Mouse (Mus musculus): ENCODE results near the gene Dnm2. TPM values are rescaled to one million over a fixed set of nuclear protein-coding genes. Genes with fewer than 3 reads are reported as not detected.
"Not testable (repeated sequence)": the region's sequence is repeated elsewhere in the genome, so short reads cannot be mapped to it uniquely, and the experiment has no call there.

Dnm2 gene
- polyA plus RNA-seq, 1 experiment from 2014 or later: 72.7 TPM

DNA sequence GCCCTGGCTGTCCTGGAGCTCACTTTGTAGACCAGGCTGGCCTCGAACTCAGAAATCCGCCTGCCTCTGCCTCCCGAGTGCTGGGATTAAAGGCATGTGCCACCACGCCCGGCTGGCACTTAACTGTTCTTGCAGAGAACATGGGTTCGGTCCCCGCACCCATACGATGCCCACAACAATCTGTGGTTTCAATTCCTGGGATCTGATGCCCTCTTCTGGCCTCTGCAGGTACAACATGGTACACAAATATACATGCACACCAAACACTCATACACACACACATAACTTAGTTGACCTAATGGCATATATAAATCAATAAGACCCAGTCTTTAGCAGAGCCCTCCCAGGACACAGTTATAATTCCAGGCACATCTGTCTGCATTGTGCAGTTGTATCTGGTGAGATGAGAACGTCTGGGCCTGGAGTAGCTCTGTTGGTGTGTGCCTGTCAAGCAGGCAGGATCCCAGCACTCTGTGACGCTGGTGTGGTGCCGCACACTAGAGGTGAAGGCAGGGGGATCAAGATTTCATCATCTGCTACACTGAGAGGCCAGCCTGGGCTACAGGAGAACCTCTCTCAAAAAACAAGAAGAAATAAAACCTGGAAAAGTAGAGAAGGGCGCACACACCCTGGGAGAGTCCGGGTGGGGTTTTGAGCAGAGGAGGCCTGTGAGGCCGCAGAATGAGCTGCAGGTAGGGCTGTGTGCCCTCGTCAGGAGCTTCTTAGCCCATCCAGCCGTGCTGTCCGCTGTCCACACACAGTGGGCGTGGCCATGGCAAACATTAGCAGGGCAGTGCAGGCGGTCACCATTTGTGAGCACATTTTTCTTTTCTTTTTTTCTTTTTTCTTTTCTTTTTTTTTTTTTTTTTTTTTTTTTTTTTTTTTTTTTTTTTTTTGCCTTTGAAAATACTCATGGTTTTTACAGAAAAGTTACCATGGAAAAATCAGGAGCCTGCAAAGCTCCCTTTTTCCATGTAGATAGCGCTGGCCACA, 44.6 kb downstream of the Dnm2 start:
- Histone ChIP-seq H3K27ac (ENCODE audit: low read depth, low read length) (no peak overlapping the region), H3K9me3 (ENCODE audit: control insufficient read depth, low read length) (no peaks in the 10 kb centered on the region), H3K4me3 (ENCODE audit: low read depth, low read length) (no peak overlapping the region), H3K36me3 (ENCODE audit: control insufficient read depth, insufficient read depth, low read length) (peaks cover 39% of the 10 kb centered on the region), H3K4me1 (replicated peaks; ENCODE audit: control insufficient read depth, insufficient read depth, low read length) (no peaks in the 10 kb centered on the region), H3K4me2 (no peak overlapping the region), H3K27me3 (replicated peaks; ENCODE audit: control insufficient read depth, insufficient read depth, low read length) (no peaks in the 10 kb centered on the region), H3K9ac (ENCODE audit: low read depth, low read length) (no peak overlapping the region)
- ATAC-seq (replicated peaks; ENCODE audit: low FRiP score): 0 out of 2 replicates have a peak, but pooled peaks have one; percentile 31
- no peak for DNase-seq (ENCODE audit: low spot score)
- 80% methylated on average over 20 of the region's 20 CpGs for WGBS

DNA sequence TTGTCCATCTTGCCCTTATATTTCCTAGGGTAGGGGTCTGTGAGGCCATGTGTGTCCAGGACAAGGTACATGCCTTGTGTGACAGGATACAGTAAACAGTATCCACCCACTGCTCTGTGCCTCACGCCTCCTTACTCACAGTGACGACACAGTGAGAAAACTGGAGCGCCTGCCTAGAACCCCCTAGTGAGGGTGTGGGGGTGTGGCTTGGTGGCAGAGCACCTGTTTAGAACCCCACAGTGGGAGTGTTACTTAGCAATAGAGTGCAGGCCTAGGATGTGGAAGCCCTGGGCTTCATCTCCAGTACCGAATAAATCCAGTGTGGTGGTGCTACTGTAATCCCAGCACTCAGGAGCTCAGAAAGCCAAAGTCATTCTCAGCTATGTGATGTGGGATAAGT, 48.2 kb downstream of the Dnm2 start:
- Histone ChIP-seq H3K9ac (ENCODE audit: low read depth, low read length) (no peak overlapping the region), H3K4me1 (replicated peaks; ENCODE audit: control insufficient read depth, insufficient read depth, low read length) (no peaks in the 10 kb centered on the region), H3K4me2 (no peak overlapping the region), H3K36me3 (ENCODE audit: control insufficient read depth, insufficient read depth, low read length) (peaks cover 55% of the 10 kb centered on the region), H3K4me3 (ENCODE audit: low read depth, low read length) (no peak overlapping the region), H3K27me3 (replicated peaks; ENCODE audit: control insufficient read depth, insufficient read depth, low read length) (no peaks in the 10 kb centered on the region), H3K9me3 (ENCODE audit: control insufficient read depth, low read length) (peaks cover 2% of the 10 kb centered on the region; the same call in 1 of the 2 replicates), H3K27ac (ENCODE audit: low read depth, low read length) (no peak overlapping the region)
- 88% methylated on average over 4 of the region's 4 CpGs for WGBS
- ATAC-seq (replicated peaks; ENCODE audit: low FRiP score) (no peak), DNase-seq (ENCODE audit: low spot score) (no peak)

DNA sequence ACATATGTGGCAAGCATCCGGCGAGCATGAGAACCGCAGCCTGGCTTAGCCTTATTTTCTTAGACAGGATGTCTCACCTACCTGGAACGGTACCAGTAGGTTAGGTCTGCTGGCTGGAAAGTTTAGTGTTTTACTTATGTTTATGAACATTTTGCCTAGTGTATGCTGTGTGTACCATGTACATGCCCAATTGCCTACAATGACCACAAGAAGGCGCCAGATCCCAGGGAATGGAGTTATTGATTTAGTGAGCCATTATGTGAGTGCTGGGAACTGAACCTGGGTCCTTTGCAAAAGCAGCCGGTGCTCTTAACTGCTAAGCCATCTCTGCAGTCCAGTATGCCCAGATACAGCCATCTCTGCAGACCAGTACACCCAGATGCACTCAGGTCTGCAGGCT, 53.0 kb downstream of the Dnm2 start:
- ATAC-seq (replicated peaks; ENCODE audit: low FRiP score): no peak
- Histone ChIP-seq H3K4me2 (no peak overlapping the region), H3K9me3 (ENCODE audit: control insufficient read depth, low read length) (peaks cover 3% of the 10 kb centered on the region; the same call in 1 of the 2 replicates), H3K27ac (ENCODE audit: low read depth, low read length) (no peak overlapping the region), H3K9ac (ENCODE audit: low read depth, low read length) (no peak overlapping the region), H3K4me3 (ENCODE audit: low read depth, low read length) (no peak overlapping the region), H3K4me1 (replicated peaks; ENCODE audit: control insufficient read depth, insufficient read depth, low read length) (no peaks in the 10 kb centered on the region), H3K36me3 (ENCODE audit: control insufficient read depth, insufficient read depth, low read length) (peaks cover 59% of the 10 kb centered on the region), H3K27me3 (replicated peaks; ENCODE audit: control insufficient read depth, insufficient read depth, low read length) (no peaks in the 10 kb centered on the region)
- DNase-seq (ENCODE audit: low spot score): no peak
- 95% methylated on average over 6 of the region's 6 CpGs for WGBS

DNA sequence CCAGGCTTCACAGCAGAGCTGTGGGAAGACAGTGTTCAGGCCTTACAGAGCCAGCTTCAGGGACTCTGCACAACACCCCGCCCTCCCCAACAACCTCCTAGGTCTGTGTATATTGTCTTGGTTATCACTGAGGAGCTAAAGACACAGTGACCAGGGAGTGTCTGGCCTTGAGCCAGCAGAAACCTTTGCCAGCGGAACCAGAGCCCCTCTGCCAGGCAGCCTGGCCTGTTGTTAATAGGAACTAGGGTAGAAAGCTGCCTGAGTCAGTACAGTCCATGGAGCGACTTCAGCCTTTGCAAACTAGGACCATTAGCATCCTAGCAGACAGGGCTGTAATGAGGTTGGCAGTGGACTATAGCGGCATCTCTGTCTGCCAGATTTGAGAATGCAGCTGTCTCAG, 59.4 kb downstream of the Dnm2 start:
- WGBS: 90% methylated on average over 4 of the region's 4 CpGs
- H3K9me3 ChIP-seq (ENCODE audit: control insufficient read depth, low read length): no peaks in the 10 kb centered on the region
- no peaks in the 10 kb centered on the region for H3K4me1 ChIP-seq (replicated peaks; ENCODE audit: control insufficient read depth, insufficient read depth, low read length)
- no peak for ATAC-seq (replicated peaks; ENCODE audit: low FRiP score)
- H3K9ac ChIP-seq (ENCODE audit: low read depth, low read length): no peak overlapping the region
- peaks cover 34% of the 10 kb centered on the region for H3K36me3 ChIP-seq (ENCODE audit: control insufficient read depth, insufficient read depth, low read length)
- H3K4me3 ChIP-seq (ENCODE audit: low read depth, low read length): no peak overlapping the region
- H3K27me3 ChIP-seq (replicated peaks; ENCODE audit: control insufficient read depth, insufficient read depth, low read length): no peaks in the 10 kb centered on the region
- no peak overlapping the region for H3K4me2 ChIP-seq
- H3K27ac ChIP-seq (ENCODE audit: low read depth, low read length): no peak overlapping the region
- DNase-seq (ENCODE audit: low spot score): no peak

DNA sequence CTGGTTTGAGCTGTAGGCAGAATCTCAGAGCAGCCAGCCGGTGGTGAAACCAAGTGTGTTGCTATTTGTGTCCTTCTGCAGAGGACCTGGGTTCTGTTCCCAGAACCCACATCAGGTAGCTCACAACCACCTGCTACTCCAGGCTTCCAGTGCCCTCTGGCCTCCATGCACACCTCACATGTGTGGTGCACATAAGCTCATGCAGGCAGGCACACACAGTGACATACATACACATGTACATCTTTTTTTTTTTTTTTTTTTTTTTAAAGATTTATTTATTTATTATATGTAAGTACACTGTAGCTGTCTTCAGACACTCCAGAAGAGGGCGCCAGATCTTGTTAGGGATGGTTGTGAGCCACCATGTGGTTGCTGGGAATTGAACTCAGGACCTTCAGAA, 63.5 kb downstream of the Dnm2 start:
- not testable (repeated sequence) for H3K4me2 ChIP-seq; H3K27me3 ChIP-seq (replicated peaks; ENCODE audit: control insufficient read depth, insufficient read depth, low read length); DNase-seq (ENCODE audit: low spot score); H3K27ac ChIP-seq (ENCODE audit: low read depth, low read length); H3K4me3 ChIP-seq (ENCODE audit: low read depth, low read length); H3K9ac ChIP-seq (ENCODE audit: low read depth, low read length); H3K9me3 ChIP-seq (ENCODE audit: control insufficient read depth, low read length); ATAC-seq (replicated peaks; ENCODE audit: low FRiP score); H3K4me1 ChIP-seq (replicated peaks; ENCODE audit: control insufficient read depth, insufficient read depth, low read length)
- peaks cover 29% of the 10 kb centered on the region; the same call in 1 of the 2 replicates for H3K36me3 ChIP-seq (ENCODE audit: control insufficient read depth, insufficient read depth, low read length)
- 88% methylated on average over 1 of the region's 2 CpGs for WGBS

DNA sequence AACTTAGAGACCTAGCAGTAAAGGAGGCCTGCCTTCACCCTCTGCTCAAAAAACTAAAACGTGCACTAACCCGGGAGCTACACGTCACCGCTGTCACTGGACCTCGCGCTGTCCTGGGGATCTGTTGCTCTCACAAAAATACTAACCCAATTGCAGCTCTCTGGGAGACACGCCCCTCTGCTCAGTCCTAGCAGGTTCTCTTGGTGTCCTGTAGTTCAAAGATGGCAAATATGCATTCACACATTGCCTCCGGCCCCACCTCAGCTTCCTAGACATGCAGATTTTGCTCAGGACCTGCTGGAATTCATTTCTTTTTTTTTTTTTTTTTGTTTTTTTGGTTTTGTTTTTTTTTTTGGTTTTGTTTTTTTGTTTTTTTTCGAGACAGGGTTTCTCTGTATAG, 66.0 kb downstream of the Dnm2 start:
- peaks cover 6% of the 10 kb centered on the region for H3K4me1 ChIP-seq (replicated peaks; ENCODE audit: control insufficient read depth, insufficient read depth, low read length)
- H3K4me3 ChIP-seq (ENCODE audit: low read depth, low read length): no peak overlapping the region
- no peaks in the 10 kb centered on the region for H3K27me3 ChIP-seq (replicated peaks; ENCODE audit: control insufficient read depth, insufficient read depth, low read length)
- no peaks in the 10 kb centered on the region for H3K9me3 ChIP-seq (ENCODE audit: control insufficient read depth, low read length)
- DNase-seq (ENCODE audit: low spot score): no peak
- H3K4me2 ChIP-seq: no peak overlapping the region
- H3K9ac ChIP-seq (ENCODE audit: low read depth, low read length): no peak overlapping the region
- no peak overlapping the region for H3K27ac ChIP-seq (ENCODE audit: low read depth, low read length)
- peaks cover 25% of the 10 kb centered on the region for H3K36me3 ChIP-seq (ENCODE audit: control insufficient read depth, insufficient read depth, low read length)
- no peak for ATAC-seq (replicated peaks; ENCODE audit: low FRiP score)
- 92% methylated on average over 9 of the region's 9 CpGs for WGBS

DNA sequence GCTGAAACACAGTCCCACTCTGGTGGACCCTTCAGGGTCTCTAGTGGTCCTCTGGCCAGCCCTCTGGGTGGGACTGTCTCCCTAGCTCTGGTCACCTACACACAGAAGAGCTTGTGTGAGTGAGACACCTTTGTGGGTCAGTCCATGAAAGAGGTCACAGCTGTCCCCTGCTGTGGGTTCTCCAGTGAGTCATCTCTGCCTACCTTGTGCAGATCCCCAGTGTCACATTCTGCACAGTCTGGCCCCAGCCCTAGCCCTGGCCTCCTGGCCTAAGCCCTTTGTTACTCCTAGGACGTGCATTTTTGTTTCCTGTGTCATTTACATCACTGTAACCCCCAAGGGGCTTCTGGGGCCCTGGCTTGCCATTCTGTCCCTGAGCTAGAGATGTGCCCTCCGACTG, 69.2 kb downstream of the Dnm2 start:
- H3K27ac ChIP-seq (ENCODE audit: low read depth, low read length): no peak overlapping the region; the same call in 1 of the 2 replicates
- no peaks in the 10 kb centered on the region for H3K9me3 ChIP-seq (ENCODE audit: control insufficient read depth, low read length)
- ATAC-seq (replicated peaks; ENCODE audit: low FRiP score) (no peak), DNase-seq (ENCODE audit: low spot score) (no peak)
- peaks cover 6% of the 10 kb centered on the region for H3K4me1 ChIP-seq (replicated peaks; ENCODE audit: control insufficient read depth, insufficient read depth, low read length)
- H3K36me3 ChIP-seq (ENCODE audit: control insufficient read depth, insufficient read depth, low read length): peaks cover 15% of the 10 kb centered on the region
- 71% methylated on average over 2 of the region's 2 CpGs for whole genome bisulfite sequencing
- H3K9ac ChIP-seq (ENCODE audit: low read depth, low read length): no peak overlapping the region
- H3K27me3 ChIP-seq (replicated peaks; ENCODE audit: control insufficient read depth, insufficient read depth, low read length): no peaks in the 10 kb centered on the region
- no peak overlapping the region for H3K4me2 ChIP-seq
- H3K4me3 ChIP-seq (ENCODE audit: low read depth, low read length): no peak overlapping the region

DNA sequence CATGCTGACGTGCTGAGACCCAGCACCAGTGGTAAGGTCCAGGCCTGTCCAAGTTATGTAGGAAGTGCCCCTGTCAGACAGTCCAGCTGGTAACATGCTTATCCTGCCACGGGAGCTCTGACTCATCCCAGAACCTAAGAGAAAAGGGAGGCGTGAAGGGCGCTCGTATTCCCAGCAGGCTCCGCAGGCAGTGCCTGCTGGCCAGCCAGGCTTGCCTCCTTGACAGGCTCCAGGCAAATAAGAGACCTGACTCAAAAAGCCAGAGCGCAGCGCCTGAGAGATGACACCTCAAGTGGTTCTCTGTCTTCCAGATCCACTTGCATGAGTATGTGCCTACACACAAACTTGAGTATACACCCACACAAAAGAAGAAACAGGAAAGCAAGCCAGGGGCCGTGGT, 70.0 kb downstream of the Dnm2 start:
- no peak overlapping the region for H3K4me2 ChIP-seq
- ATAC-seq (replicated peaks; ENCODE audit: low FRiP score): no peak
- 79% methylated on average over 9 of the region's 9 CpGs for WGBS

More for the DNA sequence above, 70.0 kb downstream of the Dnm2 start:
- no peak for DNase-seq (ENCODE audit: low spot score)
- Histone ChIP-seq H3K4me3 (ENCODE audit: low read depth, low read length) (no peak overlapping the region), H3K27ac (ENCODE audit: low read depth, low read length) (no peak overlapping the region), H3K4me1 (replicated peaks; ENCODE audit: control insufficient read depth, insufficient read depth, low read length) (peaks cover 6% of the 10 kb centered on the region), H3K9me3 (ENCODE audit: control insufficient read depth, low read length) (no peaks in the 10 kb centered on the region), H3K9ac (ENCODE audit: low read depth, low read length) (no peak overlapping the region), H3K36me3 (ENCODE audit: control insufficient read depth, insufficient read depth, low read length) (peaks cover 18% of the 10 kb centered on the region), H3K27me3 (replicated peaks; ENCODE audit: control insufficient read depth, insufficient read depth, low read length) (no peaks in the 10 kb centered on the region)

All from liver, embryonic 11.5 days (tissue).